Mouse (Mus musculus): ENCODE data around the gene Hspg2. TPM values are rescaled to one million over a fixed set of nuclear protein-coding genes. Genes with fewer than 3 reads are reported as not detected.

Gene Hspg2
- total RNA-seq, 2 experiments from 2014 or later = under 0.01 to 0.04 TPM

GRCm38 (mm10) chr4:137609702-137610101 is 141.1 kb downstream of the Hspg2 start:
- peak; percentile 87 for ATAC-seq (ENCODE audit: poor library complexity, severe bottlenecking)

- peak; percentile 49 for ATAC-seq (ENCODE audit: poor library complexity, severe bottlenecking)
These were observed 141.7 kb downstream of the Hspg2 start for GRCm38 (mm10) chr4:137610256-137610655.

Other genes starting within 250 kb of the Hspg2 start
- gene Wnt4, start 191.3 kb upstream of the Hspg2 start, total RNA-seq (2015) = not detected in 2 replicates
- not detected in 2 replicates for gene Wnt4, start 191.3 kb upstream of the Hspg2 start, total RNA-seq (2017)
- 1,134 and 1,141 TPM in 2 replicates for gene Cdc42, start 111.0 kb upstream of the Hspg2 start, total RNA-seq (2015)
- 1,082 and 1,090 TPM in 2 replicates for gene Cdc42, start 111.0 kb upstream of the Hspg2 start, total RNA-seq (2017)
- not detected in 2 replicates for gene Cela3a, start 59.0 kb upstream of the Hspg2 start, total RNA-seq (2015)
- not detected in 2 replicates for gene Cela3a, start 59.0 kb upstream of the Hspg2 start, total RNA-seq (2017)
- 0.30 TPM in 1 of 2 replicates, not detected in the other for gene Cela3b, start 38.2 kb upstream of the Hspg2 start, total RNA-seq (2015)
- 1.7 TPM in 1 of 2 replicates, not detected in the other for gene Cela3b, start 38.2 kb upstream of the Hspg2 start, total RNA-seq (2017)
- gene 1700013G24Rik, start 15.5 kb upstream of the Hspg2 start, total RNA-seq (2015) = not detected in 2 replicates
- not detected in 2 replicates for gene 1700013G24Rik, start 15.5 kb upstream of the Hspg2 start, total RNA-seq (2017)
- not detected in 2 replicates for gene Ldlrad2, start 105.8 kb downstream of the Hspg2 start, total RNA-seq (2015)
- not detected in 2 replicates for gene Ldlrad2, start 105.8 kb downstream of the Hspg2 start, total RNA-seq (2017)
- gene Usp48, start 125.0 kb downstream of the Hspg2 start, total RNA-seq (2015) = 68.3 and 70.4 TPM in 2 replicates
- gene Usp48, start 125.0 kb downstream of the Hspg2 start, total RNA-seq (2017) = 65.5 and 77.5 TPM in 2 replicates
- 0.31 and 0.87 TPM in 2 replicates for gene Rap1gap, start 196.0 kb downstream of the Hspg2 start, total RNA-seq (2015)
- gene Rap1gap, start 196.0 kb downstream of the Hspg2 start, total RNA-seq (2017) = 0.88 and 0.98 TPM in 2 replicates